Mouse (Mus musculus) E14TG2a.4 (cell line): ENCODE measurements at regions not wholly inside any gene's neighbourhood (a gene's known extent, or its start where the extent isn't known, plus 50 kb on each side); places are given as distances from the start of the nearest gene placed in this dataset.

ENCODE experiments used
- H3K27me3 ChIP-seq: 2 replicates; pipeline ENCODE4 v1.6.1; 2014; ENCODE audit warnings: low read length, control low read depth; ENCODE audit not compliant: insufficient read depth
- H3K36me3 ChIP-seq: 2 replicates; pipeline ENCODE4 v1.6.1; 2014; ENCODE audit warnings: low read length, control low read depth; ENCODE audit not compliant: insufficient read depth
- H3K4me1 ChIP-seq: replicated peaks from 2 replicates; pipeline ENCODE4 v1.6.1; 2014; ENCODE audit warnings: low read depth, low read length, control low read depth
- H3K4me3 ChIP-seq: replicated peaks from 2 replicates; pipeline ENCODE4 v1.5.1; 2014; ENCODE audit warnings: mild to moderate bottlenecking, low read length
- H3K9me3 ChIP-seq: 2 replicates; pipeline ENCODE4 v1.6.1; 2014; ENCODE audit warnings: low read length, control low read depth
- CTCF ChIP-seq: conservative IDR thresholded peaks from 2 replicates; pipeline ENCODE4 v1.5.1; 2014; ENCODE audit warnings: low read length
- NANOG ChIP-seq: IDR thresholded peaks from 2 replicates; pipeline ENCODE4 v1.6.1; 2014; ENCODE audit warnings: borderline replicate concordance, low read length, mixed read lengths
- POU5F1 ChIP-seq: IDR thresholded peaks from 2 replicates; pipeline ENCODE4 v1.6.1; 2014; ENCODE audit warnings: low read length, borderline replicate concordance

DNA sequence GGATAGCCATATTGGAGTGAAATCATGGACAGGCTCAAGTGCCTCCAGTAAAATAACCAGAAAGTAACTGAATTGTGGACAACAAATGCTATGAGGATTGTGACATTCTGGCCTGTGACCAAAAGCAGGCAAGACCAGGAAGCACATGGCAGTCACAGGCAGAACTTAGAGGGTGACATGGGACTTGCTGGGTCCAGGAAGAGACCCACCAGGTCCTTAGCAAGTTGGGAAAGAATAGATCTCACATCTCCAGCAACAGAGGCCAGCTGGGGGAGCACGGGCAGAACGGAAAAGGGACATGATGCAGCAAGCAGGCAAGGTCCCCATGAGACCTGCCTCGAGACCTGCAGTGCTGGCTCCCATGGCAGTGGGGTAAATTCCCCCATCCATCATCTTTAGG lies 79.3 kb upstream of the Lmo4 start:
- Histone ChIP-seq H3K9me3 (no peaks in the 10 kb centered on the region), H3K36me3 (no peaks in the 10 kb centered on the region), H3K4me3 (no peak overlapping the region), H3K27me3 (no peaks in the 10 kb centered on the region), H3K4me1 (no peaks in the 10 kb centered on the region)
- TF ChIP-seq NANOG, result no peak
- TF ChIP-seq CTCF, result no peak
- no peak for TF ChIP-seq POU5F1

DNA sequence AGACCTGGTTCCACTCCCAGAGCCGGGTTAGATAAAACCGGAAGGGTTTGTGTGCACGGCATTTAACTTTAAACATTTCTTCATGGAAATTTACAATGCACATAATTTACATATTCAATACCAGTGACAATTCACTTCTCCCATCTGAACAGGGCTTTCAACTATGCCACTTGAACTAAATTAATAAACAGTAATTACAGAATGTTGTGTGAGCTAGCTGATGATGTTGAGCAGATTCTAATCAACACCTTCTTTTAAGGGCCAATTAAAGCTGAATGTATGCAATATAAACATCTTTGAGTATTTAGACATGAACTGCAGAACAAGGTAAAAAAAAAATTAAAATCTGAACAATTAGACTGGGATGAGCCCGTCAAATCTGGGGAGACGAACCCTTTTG lies 68.1 kb upstream of the Lmo4 start:
- Histone ChIP-seq H3K9me3 (no peaks in the 10 kb centered on the region), H3K4me1 (no peaks in the 10 kb centered on the region)
- TF ChIP-seq NANOG (no peak), POU5F1 (no peak), CTCF (no peak)

DNA sequence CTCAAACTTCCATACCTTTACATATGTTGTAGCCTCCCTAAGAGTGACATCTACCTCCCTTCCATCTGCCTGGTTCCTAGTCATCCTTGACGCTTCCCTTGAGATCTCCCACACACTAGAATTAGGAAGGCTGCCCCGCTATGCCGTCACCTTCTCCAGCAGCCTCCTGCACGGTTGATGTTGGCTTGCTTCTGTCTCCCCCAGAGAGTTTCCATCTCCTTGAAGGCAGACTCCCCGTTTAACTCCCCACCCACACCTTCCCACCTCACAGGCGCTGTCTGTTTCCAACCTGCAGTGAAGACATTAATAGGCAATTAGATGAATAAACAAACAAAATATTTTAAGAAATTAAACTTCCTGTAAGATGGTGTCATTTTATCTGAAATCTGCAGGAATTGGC lies 65.2 kb upstream of the Lmo4 start:
- H3K9me3 ChIP-seq, result no peaks in the 10 kb centered on the region
- H3K36me3 ChIP-seq, result no peaks in the 10 kb centered on the region
- H3K4me1 ChIP-seq, result no peaks in the 10 kb centered on the region
- TF ChIP-seq NANOG, result no peak
- TF ChIP-seq POU5F1, result no peak
- TF ChIP-seq CTCF, result no peak
- no peak overlapping the region for H3K4me3 ChIP-seq
- H3K27me3 ChIP-seq, result no peaks in the 10 kb centered on the region

More for the DNA sequence above, 68.1 kb upstream of the Lmo4 start:
- Histone ChIP-seq H3K27me3 (no peaks in the 10 kb centered on the region), H3K4me3 (no peak overlapping the region), H3K36me3 (no peaks in the 10 kb centered on the region)

DNA sequence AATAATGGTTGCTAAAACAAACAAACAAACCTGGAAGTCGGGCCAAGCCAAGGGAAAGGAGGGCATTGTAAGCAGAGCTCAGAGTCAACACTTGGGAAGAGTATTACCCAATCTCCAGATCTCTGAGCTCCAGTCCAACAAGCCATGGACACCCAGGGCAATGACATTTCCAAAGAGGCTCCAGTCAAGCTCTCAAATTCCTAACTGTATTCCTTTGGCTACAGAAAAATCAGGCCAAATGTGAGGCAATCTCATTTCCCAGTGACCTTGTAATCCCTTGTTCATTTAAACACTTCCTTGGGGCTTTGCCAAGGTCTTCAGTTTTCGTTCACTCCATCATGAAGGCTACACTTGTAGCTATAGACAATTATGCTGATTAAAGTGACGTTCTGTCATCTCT lies 59.5 kb upstream of the Lmo4 start:
- H3K36me3 ChIP-seq, result no peaks in the 10 kb centered on the region
- H3K27me3 ChIP-seq, result no peaks in the 10 kb centered on the region
- no peaks in the 10 kb centered on the region for H3K9me3 ChIP-seq
- no peaks in the 10 kb centered on the region for H3K4me1 ChIP-seq
- TF ChIP-seq CTCF, result no peak
- no peak for TF ChIP-seq POU5F1
- TF ChIP-seq NANOG, result no peak
- H3K4me3 ChIP-seq, result no peak overlapping the region

DNA sequence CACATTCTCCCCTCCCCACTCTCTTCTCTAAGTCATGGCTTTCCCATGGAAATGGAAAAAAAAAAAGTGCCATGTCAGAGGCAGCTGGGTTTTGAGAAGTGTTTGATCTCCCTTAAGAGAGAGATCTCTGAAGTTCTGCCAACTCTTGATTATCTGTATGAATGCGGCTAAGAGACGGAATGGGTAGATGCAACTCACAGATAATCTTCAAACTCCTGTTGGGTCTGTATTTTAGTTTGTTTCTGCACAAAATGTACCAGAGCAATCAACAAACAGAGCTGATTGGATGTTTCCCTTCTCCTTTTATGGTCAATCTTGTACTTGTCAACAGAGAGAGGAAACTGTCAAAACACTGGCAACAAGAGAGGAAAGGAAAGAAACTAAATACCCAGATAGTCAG lies 55.9 kb upstream of the Lmo4 start:
- H3K27me3 ChIP-seq, result no peaks in the 10 kb centered on the region; the same call in 1 of the 2 replicates
- H3K36me3 ChIP-seq, result no peaks in the 10 kb centered on the region
- no peaks in the 10 kb centered on the region for H3K4me1 ChIP-seq
- no peak for TF ChIP-seq POU5F1
- TF ChIP-seq NANOG, result no peak
- TF ChIP-seq CTCF, result no peak
- H3K9me3 ChIP-seq, result no peaks in the 10 kb centered on the region
- no peak overlapping the region for H3K4me3 ChIP-seq

DNA sequence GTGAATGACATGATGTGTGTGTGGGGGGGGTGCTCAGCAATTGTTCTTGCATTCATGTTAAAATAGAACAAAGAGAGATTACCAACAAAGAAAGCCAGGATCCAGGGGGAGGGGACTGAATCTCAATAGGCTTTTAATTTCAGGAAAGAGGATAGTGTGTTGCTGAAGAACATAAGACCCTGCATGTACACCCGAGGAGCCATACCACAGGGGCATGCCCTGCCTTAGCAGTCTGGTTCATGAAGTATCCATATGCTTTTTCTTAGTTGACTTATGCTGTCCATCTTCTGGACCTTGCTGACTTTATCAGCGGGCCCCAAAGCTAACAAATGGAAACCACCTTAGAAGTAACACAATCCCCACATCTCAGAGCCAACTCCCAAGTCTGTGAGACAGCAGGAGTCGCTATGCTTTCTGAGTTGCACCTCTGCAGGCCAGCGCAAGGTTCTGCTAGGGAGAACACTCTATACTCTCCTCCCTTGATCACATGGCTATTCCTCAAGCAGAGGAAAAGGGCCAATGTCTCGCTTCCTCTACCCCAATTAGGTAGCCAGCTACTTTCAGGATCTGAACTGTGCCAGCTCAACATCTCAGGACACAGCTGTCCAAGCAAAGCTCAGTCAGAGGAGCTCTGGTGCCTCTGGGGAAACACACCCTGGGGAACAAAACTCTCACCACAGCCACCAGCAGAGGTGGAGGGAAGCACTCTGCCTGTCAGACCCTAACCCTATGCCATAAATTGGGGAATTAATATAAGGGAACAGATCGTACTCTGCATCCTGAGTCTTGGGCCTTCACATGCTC lies 52.9 kb upstream of the Lmo4 start:
- Histone ChIP-seq H3K36me3 (no peaks in the 10 kb centered on the region), H3K4me1 (no peaks in the 10 kb centered on the region), H3K9me3 (no peaks in the 10 kb centered on the region), H3K4me3 (no peak overlapping the region), H3K27me3 (no peaks in the 10 kb centered on the region; the same call in 1 of the 2 replicates)
- TF ChIP-seq CTCF (no peak), POU5F1 (no peak), NANOG (no peak)

DNA sequence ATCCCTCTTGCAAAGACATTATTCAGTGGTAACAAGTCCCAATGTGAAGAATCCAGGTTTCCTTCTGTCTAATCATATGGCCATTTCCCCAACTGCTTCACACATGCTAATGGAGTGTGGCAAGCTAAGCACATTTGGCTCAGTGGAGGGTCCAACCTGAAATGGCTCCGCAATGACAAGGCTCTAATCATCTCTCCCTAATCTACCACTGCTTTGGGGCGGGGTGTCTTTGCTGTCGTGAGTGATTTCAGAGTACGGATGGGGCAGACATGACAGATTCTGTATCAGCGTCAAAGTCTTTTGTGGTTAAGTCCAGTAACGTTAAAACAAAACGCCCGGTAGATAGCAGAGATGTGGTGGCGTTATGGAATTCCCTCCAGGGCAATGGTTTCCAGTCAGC lies 52.2 kb upstream of the Lmo4 start:
- TF ChIP-seq CTCF, result no peak
- no peak for TF ChIP-seq NANOG
- TF ChIP-seq POU5F1, result no peak
- Histone ChIP-seq H3K9me3 (no peaks in the 10 kb centered on the region), H3K4me3 (no peak overlapping the region), H3K36me3 (no peaks in the 10 kb centered on the region), H3K4me1 (no peaks in the 10 kb centered on the region), H3K27me3 (no peaks in the 10 kb centered on the region; the same call in 1 of the 2 replicates)

DNA sequence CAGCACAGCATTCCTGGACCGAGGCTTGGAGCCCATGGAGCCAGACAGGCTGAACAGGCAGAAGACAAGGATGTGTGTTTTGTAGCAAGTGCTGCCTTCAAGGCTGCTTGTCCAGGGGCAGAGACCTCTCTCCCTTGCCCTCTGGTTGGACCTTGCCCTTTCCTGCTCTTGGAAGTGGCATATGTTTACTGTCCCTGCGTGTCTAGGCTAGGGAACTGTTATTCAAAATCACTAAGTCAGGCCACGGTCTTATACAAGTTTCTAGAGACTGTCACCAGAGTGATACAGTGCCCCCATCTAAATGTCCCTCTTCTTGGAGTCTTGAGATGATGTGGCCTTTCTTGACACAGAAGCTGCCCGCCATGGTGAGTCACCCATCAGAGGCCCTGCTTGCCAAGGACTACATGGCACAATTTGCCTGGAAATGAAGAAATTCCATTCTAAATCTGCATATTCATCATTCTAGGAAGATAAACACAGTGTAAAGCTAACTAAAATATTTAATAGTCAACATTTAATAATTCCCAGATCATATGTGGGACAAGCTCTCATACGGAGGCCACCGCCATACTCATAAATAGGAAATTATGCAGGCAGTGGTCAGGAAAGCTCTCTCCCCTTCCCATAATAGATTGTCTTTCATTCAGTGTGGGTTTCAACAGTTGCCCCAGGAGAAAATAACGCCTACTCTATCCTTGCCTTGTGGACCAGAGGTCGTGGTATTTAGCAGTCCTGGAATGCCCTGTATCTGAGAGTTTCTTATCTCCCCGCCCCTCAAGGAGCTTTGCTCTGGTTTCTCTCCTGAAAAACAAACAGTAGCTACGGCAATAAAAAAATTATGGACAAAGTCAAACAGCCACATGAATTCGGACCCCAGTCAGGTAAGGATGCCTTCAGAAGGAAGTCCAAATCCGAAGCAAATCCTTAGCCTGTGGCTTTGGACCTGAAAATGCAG lies 50.9 kb upstream of the Lmo4 start:
- no peak for TF ChIP-seq CTCF
- TF ChIP-seq NANOG, result no peak
- no peak for TF ChIP-seq POU5F1
- H3K4me3 ChIP-seq, result no peak overlapping the region
- no peaks in the 10 kb centered on the region for H3K36me3 ChIP-seq
- no peaks in the 10 kb centered on the region for H3K4me1 ChIP-seq
- no peaks in the 10 kb centered on the region for H3K9me3 ChIP-seq
- no peaks in the 10 kb centered on the region; the same call in 1 of the 2 replicates for H3K27me3 ChIP-seq
